Mouse (Mus musculus) ES-E14 (cell line): ENCODE results near the gene Ywhag. TPM values are rescaled to one million over a fixed set of nuclear protein-coding genes. Genes with fewer than 3 reads are reported as not detected.
A peak's percentile ranks its signal among the peaks of the same experiment; 100 is the strongest.

Source experiments
- DNase-seq: peaks from one replicate; pipeline ENCODE4 v3.0.0-alpha.2; 2013; ENCODE audit warnings: low read depth, low spot score
- H3K27ac ChIP-seq: 2 replicates; pipeline ENCODE4 v1.5.1; 2012; ENCODE audit warnings: low read depth, mild to moderate bottlenecking, low read length, moderate library complexity, mixed read lengths; ENCODE audit not compliant: poor library complexity, insufficient read depth, severe bottlenecking
- H3K36me3 ChIP-seq: 2 replicates; pipeline ENCODE4 v1.6.1; 2012; ENCODE audit warnings: mild to moderate bottlenecking, low read length, moderate library complexity, mixed read lengths; ENCODE audit not compliant: control insufficient read depth, poor library complexity, insufficient read depth, severe bottlenecking
- H3K4me1 ChIP-seq, 2 experiments: fragments of 150-350 bp in 1 of 2; sonication (generic) in 1 of 2; 2 replicates each; pipeline ENCODE4 v1.6.1; 2012; ENCODE audit warnings: low read length in 2 of 2, mild to moderate bottlenecking in 1 of 2, mixed read lengths in 1 of 2; ENCODE audit not compliant: control insufficient read depth in 2 of 2, insufficient read depth in 2 of 2, poor library complexity in 1 of 2
- H3K4me3 ChIP-seq, 2 experiments: fragments of 150-350 bp in 1 of 2; sonication (generic) in 1 of 2; 2 replicates each; pipeline ENCODE4 v1.5.1; 2012; ENCODE audit warnings: low read length in 2 of 2, low read depth in 1 of 2, mild to moderate bottlenecking in 1 of 2, mixed read lengths in 1 of 2; ENCODE audit not compliant: insufficient read depth in 1 of 2, poor library complexity in 1 of 2, severe bottlenecking in 1 of 2
- H3K9ac ChIP-seq: 2 replicates; pipeline ENCODE4 v1.6.1; 2012; ENCODE audit warnings: low read depth, mild to moderate bottlenecking, low read length, mixed read lengths; ENCODE audit not compliant: poor library complexity, insufficient read depth, severe bottlenecking
- H3K9me3 ChIP-seq: fragments of 150-350 bp; sonication (generic); 2 replicates; pipeline ENCODE4 v1.6.1; 2012; ENCODE audit warnings: low read depth, mild to moderate bottlenecking, low read length; ENCODE audit not compliant: control insufficient read depth, insufficient read depth
- CHD2 ChIP-seq: IDR thresholded peaks from 2 replicates; pipeline ENCODE4 v1.6.1; 2014; ENCODE audit warnings: mild to moderate bottlenecking, low read depth, low read length, inconsistent platforms
- HCFC1 ChIP-seq: IDR thresholded peaks from 2 replicates; pipeline ENCODE4 v1.6.1; 2012; ENCODE audit warnings: low read length, inconsistent platforms, borderline replicate concordance; ENCODE audit not compliant: insufficient read depth
- MAFK ChIP-seq: IDR thresholded peaks from 2 replicates; pipeline ENCODE4 v1.6.1; 2014; ENCODE audit warnings: mild to moderate bottlenecking, low read depth, low read length, inconsistent platforms; ENCODE audit not compliant: insufficient read depth
- ZC3H11A ChIP-seq: IDR thresholded peaks from 2 replicates; pipeline ENCODE4 v1.6.1; 2012; ENCODE audit warnings: low read depth, mild to moderate bottlenecking, inconsistent platforms, low read length, borderline replicate concordance
- ZNF384 ChIP-seq: IDR thresholded peaks from 2 replicates; pipeline ENCODE4 v1.6.1; 2012; ENCODE audit warnings: low read depth, low read length, inconsistent platforms
- in situ Hi-C, 2 experiments: fragments of 600-800 bp; cut with MboI; formaldehyde crosslinking; loops; one replicate each; pipeline ENCODE4 v1.15.1; 2025; ENCODE audit warnings: low sequenced_read_pairs in 2 of 2, inconsistent platforms in 1 of 2; ENCODE audit not compliant: unreplicated experiment in 2 of 2
- total RNA-seq: library from RNA; depleted of rRNA; stranded (reverse); fragments of 300-350 nt; gene quantifications from 2 replicates; pipeline ENCODE4 v1.2.3, GENCODE M21; 2012

Gene Ywhag
- total RNA-seq, 1 experiment = 176 TPM

DNA sequence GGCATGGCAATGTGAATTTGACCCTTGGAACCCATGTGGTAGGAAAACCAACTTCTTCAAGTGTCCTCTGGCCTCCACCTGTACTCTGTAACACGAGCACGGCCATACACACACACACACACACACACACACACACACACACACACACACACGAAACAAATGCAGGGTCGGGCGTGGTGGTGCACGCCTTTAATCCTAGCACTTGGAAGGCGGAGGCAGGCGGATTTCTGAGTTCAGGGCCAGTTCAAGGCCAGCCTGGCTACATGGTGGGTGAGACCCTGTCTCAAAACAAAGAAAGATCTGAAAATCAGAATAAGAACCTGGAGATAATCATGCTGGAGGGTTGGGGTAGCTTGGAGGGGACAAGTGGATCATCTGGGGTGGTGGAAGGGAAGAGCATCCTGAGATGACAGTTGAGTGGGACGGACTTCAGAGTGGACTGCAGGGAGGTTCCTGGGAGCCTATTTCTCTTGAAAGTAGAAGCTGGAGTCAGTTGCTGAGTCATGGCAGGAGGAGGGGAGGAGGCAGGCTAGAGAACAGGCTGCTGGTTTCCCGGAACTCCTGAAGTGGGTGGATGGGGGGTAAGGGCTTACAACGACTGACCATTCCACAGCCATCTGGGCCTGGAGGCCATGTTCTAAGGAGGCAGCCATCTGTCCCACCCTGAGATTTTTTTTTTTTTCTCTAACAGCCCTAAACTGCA, 16.4 kb upstream of the Ywhag start:
- in situ Hi-C loops = no loop called here
- Histone ChIP-seq H3K4me1 (peaks cover 0 to 17% of the 10 kb centered on the region in 2 experiments; a peak in 2 of 4 replicates), H3K9ac (no peak overlapping the region), H3K36me3 (no peaks in the 10 kb centered on the region), H3K9me3 (no peaks in the 10 kb centered on the region), H3K4me3 (no peak overlapping the region), H3K27ac (0 out of 2 replicates have a peak overlapping the region, but pooled peaks have one; percentile 26)
- no peak for DNase-seq
- TF ChIP-seq ZNF384 (peak; percentile 57; the same call in 1 of the 2 replicates), ZC3H11A (no peak), MAFK (peak; percentile 70), HCFC1 (no peak), CHD2 (no peak)

DNA sequence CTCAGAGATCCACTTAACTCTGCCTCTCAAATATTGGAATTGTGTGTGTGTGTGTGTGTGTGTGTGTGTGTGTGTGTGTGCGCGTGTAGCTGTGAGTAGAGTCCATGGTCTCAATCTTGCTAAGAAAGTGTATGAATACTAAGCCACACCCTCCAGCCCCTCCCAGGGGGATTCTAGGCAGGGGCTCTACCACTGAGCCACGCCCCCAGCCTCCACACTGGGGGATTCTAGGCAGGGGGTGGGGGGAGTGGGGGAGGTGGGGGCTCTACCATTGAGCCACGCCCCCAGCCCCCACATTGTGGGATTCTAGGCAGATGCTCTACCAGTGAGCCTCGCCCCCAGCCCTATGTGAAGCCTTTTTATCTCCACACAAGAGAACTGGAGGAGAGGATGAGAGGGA, 12.2 kb upstream of the Ywhag start:
- Histone ChIP-seq H3K4me1 (peaks cover 0 to 18% of the 10 kb centered on the region in 2 experiments; a peak in 2 of 4 replicates), H3K4me3 (0 out of 4 replicates have a peak overlapping the region, but pooled peaks of 1 of the 2 experiments have one; percentile 9), H3K27ac (peak overlapping the region; percentile 48; the same call in 1 of the 2 replicates), H3K9ac (0 out of 2 replicates have a peak overlapping the region, but pooled peaks have one; percentile 2), H3K36me3 (no peaks in the 10 kb centered on the region), H3K9me3 (no peaks in the 10 kb centered on the region)
- TF ChIP-seq MAFK (no peak), HCFC1 (no peak), ZNF384 (no peak), ZC3H11A (no peak), CHD2 (no peak)
- in situ Hi-C loops = no loop called here
- DNase-seq = no peak

DNA sequence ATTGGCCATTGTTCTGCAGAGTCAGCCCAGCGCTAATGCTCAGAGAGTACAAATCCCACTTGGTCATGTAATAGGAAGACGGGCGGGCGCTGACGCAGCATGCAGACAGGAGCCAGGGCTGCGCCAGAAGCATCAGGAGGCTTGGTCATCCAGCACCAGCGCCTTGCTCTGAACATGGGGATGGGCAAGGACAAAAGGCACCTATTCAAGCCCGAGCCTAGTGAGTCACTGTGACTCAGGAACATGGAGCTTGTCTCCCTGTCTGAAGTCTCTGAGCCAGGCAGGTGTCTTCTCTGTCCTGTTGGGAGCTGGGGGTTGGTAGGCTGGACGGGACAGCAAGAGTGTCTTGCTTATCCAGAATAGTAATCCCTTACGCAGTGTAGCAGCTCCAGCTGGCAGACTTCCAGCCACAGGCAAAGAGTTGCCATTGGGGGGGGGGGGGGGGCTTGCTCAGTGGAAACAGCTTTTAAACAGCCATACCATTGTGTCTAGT, 11.5 kb upstream of the Ywhag start:
- H3K9me3 ChIP-seq = no peaks in the 10 kb centered on the region
- in situ Hi-C loops = no loop called here
- no peak for DNase-seq
- no peak overlapping the region for H3K4me3 ChIP-seq
- H3K36me3 ChIP-seq = no peaks in the 10 kb centered on the region
- TF ChIP-seq MAFK = peak; percentile 52; the same call in 1 of the 2 replicates
- TF ChIP-seq CHD2 = no peak
- H3K27ac ChIP-seq = peak overlapping the region; percentile 48; the same call in 1 of the 2 replicates
- no peak overlapping the region; the same call in 1 of the 2 replicates for H3K9ac ChIP-seq
- peaks cover 0 to 18% of the 10 kb centered on the region in 2 experiments; a peak in 2 of 4 replicates for H3K4me1 ChIP-seq

- H3K36me3 ChIP-seq = no peaks in the 10 kb centered on the region
- peak; percentile 48; the same call in 1 of the 2 replicates for TF ChIP-seq ZNF384
- TF ChIP-seq MAFK = no peak
- no peak overlapping the region for H3K4me3 ChIP-seq
- H3K4me1 ChIP-seq = peaks cover 0 to 23% of the 10 kb centered on the region in 2 experiments; a peak in 2 of 4 replicates
- no peak overlapping the region for H3K27ac ChIP-seq
- no peak overlapping the region for H3K9ac ChIP-seq
- in situ Hi-C loops = no loop called here
- no peaks in the 10 kb centered on the region for H3K9me3 ChIP-seq
- DNase-seq = no peak
Observed at GRCm38 (mm10) chr5:135942710-135943109, 8.3 kb upstream of the Ywhag start.
